Mouse (Mus musculus) heart, adult 2 months (tissue): ENCODE measurements at regions not wholly inside any gene's neighbourhood (a gene's known extent, or its start where the extent isn't known, plus 50 kb on each side); places are given as distances from the start of the nearest gene placed in this dataset.

Experiments
- DNase-seq, 2 experiments: peaks; one replicate each; pipeline ENCODE4 v3.0.0; 2021
- H3K27ac ChIP-seq: fragments of 200-600 bp; 2 replicates; pipeline ENCODE4 v1.8.1; 2022
- H3K27me3 ChIP-seq: fragments of 200-500 bp; 2 replicates; pipeline ENCODE4 v1.6.1; 2012; ENCODE audit warnings: mild to moderate bottlenecking, low read length, inconsistent platforms, mixed read lengths; ENCODE audit not compliant: control insufficient read depth, insufficient read depth
- H3K36me3 ChIP-seq: fragments of 200-500 bp; 2 replicates; pipeline ENCODE4 v1.6.1; 2012; ENCODE audit warnings: low read length, inconsistent platforms; ENCODE audit not compliant: control insufficient read depth, insufficient read depth
- H3K4me1 ChIP-seq: fragments of 200-500 bp; 2 replicates; pipeline ENCODE4 v1.6.1; 2011; ENCODE audit warnings: low read length; ENCODE audit not compliant: control insufficient read depth, insufficient read depth
- H3K4me3 ChIP-seq: fragments of 200-600 bp; 2 replicates; pipeline ENCODE4 v1.8.1; 2022
- H3K79me2 ChIP-seq: fragments of 200-500 bp; replicated peaks from 2 replicates; pipeline ENCODE4 v1.6.1; 2012; ENCODE audit warnings: mild to moderate bottlenecking, inconsistent platforms, low read length, moderate library complexity, mixed read lengths; ENCODE audit not compliant: control insufficient read depth, insufficient read depth
- H3K9ac ChIP-seq: fragments of 200-500 bp; 2 replicates; pipeline ENCODE4 v1.6.1; 2012; ENCODE audit warnings: low read depth, mild to moderate bottlenecking, control low read depth, inconsistent platforms, low read length, mixed read lengths
- CTCF ChIP-seq: fragments of 200-600 bp; IDR thresholded peaks from 2 replicates; pipeline ENCODE4 v1.8.1; 2022; ENCODE audit warnings: antibody characterized with exemption, mild to moderate bottlenecking, moderate library complexity
- EP300 ChIP-seq: fragments of 200-500 bp; IDR thresholded peaks from 2 replicates; pipeline ENCODE4 v1.6.1; 2011; ENCODE audit warnings: low read depth, low read length, control low read depth; ENCODE audit not compliant: insufficient read depth
- POLR2A ChIP-seq: fragments of 200-500 bp; IDR thresholded peaks from 2 replicates; pipeline ENCODE4 v1.6.1; 2011; ENCODE audit warnings: mild to moderate bottlenecking, low read depth, low read length, control low read depth; ENCODE audit not compliant: insufficient read depth
- WGBS: fragments of 180-500 bp; shearing (Covaris S2); methylation state at CpG from one replicate; pipeline ENCODE4 v1.1.7; 2018; 5-methylcytosine and 5-hydroxymethylcytosine counted together
- intact Hi-C: fragments of 180-260 bp; cut with DNase I; formaldehyde crosslinking; loops from one replicate; pipeline ENCODE4 v1.15.1; 2025

DNA sequence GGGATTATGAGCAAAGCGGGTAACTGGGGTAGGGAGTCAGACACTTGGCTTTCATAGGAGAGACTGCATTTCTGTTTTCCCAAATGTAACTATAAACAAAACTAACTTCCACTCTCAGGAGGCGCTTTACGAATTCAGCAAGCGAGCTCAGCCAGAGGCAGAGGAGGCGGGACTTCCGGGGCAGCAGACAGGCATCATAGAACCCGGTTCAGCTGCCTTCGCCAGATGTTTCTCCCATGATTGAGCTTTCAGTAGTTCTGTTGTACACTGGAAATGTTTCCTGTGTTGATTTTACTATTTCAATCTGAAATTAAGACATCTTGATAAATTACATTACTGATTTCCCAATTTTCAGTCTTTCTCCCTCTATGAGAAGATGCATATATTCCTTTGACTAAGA, 92.9 kb downstream of the Zfp365 start:
- Histone ChIP-seq H3K27ac (no peak overlapping the region), H3K27me3 (no peaks in the 10 kb centered on the region), H3K79me2 (no peaks in the 10 kb centered on the region), H3K9ac (no peak overlapping the region), H3K36me3 (no peaks in the 10 kb centered on the region), H3K4me1 (no peaks in the 10 kb centered on the region), H3K4me3 (no peak overlapping the region)
- TF ChIP-seq CTCF (no peak), POLR2A (no peak), EP300 (no peak)
- no peak for DNase-seq
- 77% methylated on average over 8 of the region's 8 CpGs for WGBS
- intact Hi-C loops: no loop called here

GRCm38 (mm10) chr10:67813901-67814300, 98.6 kb downstream of the Zfp365 start:
- intact Hi-C loops: no loop called here
- 70% methylated on average over 4 of the region's 4 CpGs for WGBS
- Histone ChIP-seq H3K79me2 (no peaks in the 10 kb centered on the region), H3K27me3 (no peaks in the 10 kb centered on the region), H3K4me3 (no peak overlapping the region), H3K27ac (no peak overlapping the region), H3K36me3 (no peaks in the 10 kb centered on the region), H3K4me1 (no peaks in the 10 kb centered on the region), H3K9ac (no peak overlapping the region)
- no peak for TF ChIP-seq EP300
- no peak for TF ChIP-seq POLR2A
- no peak for TF ChIP-seq CTCF
- DNase-seq: no peak

GRCm38 (mm10) chr10:67805131-67805530, 107.3 kb downstream of the Zfp365 start:
- Histone ChIP-seq H3K79me2 (no peaks in the 10 kb centered on the region), H3K4me1 (no peaks in the 10 kb centered on the region), H3K9ac (no peak overlapping the region), H3K27me3 (no peaks in the 10 kb centered on the region), H3K4me3 (no peak overlapping the region), H3K36me3 (no peaks in the 10 kb centered on the region), H3K27ac (no peak overlapping the region)
- WGBS: 23% methylated on average over 4 of the region's 4 CpGs
- peak; percentile 54 for TF ChIP-seq CTCF
- no peak for TF ChIP-seq EP300
- intact Hi-C loops: loop anchor here (2.0 kb wide), 1 partner anchor 490 kb away; no protein-coding TSS in a partner anchor
- no peak for DNase-seq

DNA sequence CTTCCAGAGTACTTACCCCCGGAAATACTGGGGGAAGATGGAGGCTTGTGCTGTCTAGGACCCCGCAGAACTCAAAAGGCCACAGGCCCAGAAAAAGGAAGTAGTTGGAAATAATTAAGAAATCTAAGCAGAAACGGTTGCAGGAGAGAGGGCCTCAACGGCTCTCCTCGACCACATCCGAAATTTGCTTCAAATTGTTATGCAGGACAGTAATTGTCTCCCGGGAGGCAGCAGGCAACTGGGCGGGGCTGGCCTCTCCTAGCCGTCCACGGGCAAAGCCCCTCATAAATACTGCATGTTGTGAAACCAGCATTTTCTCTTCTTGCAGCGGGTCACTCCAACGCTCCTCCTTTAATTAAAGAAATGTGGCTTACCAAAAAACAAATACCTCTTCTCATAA, 107.8 kb downstream of the Zfp365 start:
- H3K4me1 ChIP-seq: no peaks in the 10 kb centered on the region
- TF ChIP-seq EP300: no peak
- no peak for TF ChIP-seq POLR2A
- no peak for TF ChIP-seq CTCF
- no peak for DNase-seq
- no peak overlapping the region for H3K9ac ChIP-seq
- intact Hi-C loops: loop anchor here (2.0 kb wide), 1 partner anchor 490 kb away; no protein-coding TSS in a partner anchor
- no peaks in the 10 kb centered on the region for H3K79me2 ChIP-seq
- no peak overlapping the region for H3K27ac ChIP-seq
- H3K36me3 ChIP-seq: no peaks in the 10 kb centered on the region
- H3K27me3 ChIP-seq: no peaks in the 10 kb centered on the region
- WGBS: 74% methylated on average over 12 of the region's 12 CpGs
- no peak overlapping the region for H3K4me3 ChIP-seq

DNA sequence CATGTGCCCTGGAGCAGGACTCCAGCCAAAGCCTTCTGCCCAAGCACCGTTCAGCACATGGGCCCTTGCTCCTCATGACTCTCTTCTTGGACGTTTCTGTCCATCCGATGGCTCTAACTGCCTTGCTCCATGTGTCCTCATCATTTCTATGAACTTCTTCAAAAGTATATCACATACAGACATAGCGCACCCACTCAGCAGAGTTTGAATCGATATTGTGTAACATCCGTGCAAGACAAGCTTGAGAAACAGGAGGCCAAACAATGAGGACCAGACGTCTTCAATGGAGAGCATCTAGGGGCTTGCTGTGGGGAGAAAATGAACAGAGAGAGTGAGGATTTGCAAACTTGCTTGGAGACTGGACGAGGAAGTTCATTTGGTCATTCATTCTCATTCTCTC, 110.3 kb downstream of the Zfp365 start:
- Histone ChIP-seq H3K27me3 (no peaks in the 10 kb centered on the region), H3K4me1 (no peaks in the 10 kb centered on the region), H3K27ac (no peak overlapping the region), H3K4me3 (no peak overlapping the region), H3K79me2 (no peaks in the 10 kb centered on the region), H3K36me3 (no peaks in the 10 kb centered on the region), H3K9ac (no peak overlapping the region)
- 83% methylated on average over 8 of the region's 8 CpGs for WGBS
- DNase-seq: no peak
- intact Hi-C loops: no loop called here
- TF ChIP-seq POLR2A: no peak
- no peak for TF ChIP-seq EP300
- TF ChIP-seq CTCF: no peak

- no peak for TF ChIP-seq CTCF
- TF ChIP-seq EP300: no peak
- no peak for TF ChIP-seq POLR2A
- H3K4me1 ChIP-seq: no peaks in the 10 kb centered on the region
- no peak overlapping the region for H3K27ac ChIP-seq
- H3K4me3 ChIP-seq: no peak overlapping the region
- H3K79me2 ChIP-seq: no peaks in the 10 kb centered on the region
- H3K36me3 ChIP-seq: no peaks in the 10 kb centered on the region
- intact Hi-C loops: no loop called here
- DNase-seq: no peak
- no peaks in the 10 kb centered on the region for H3K27me3 ChIP-seq
- H3K9ac ChIP-seq: no peak overlapping the region
- WGBS: 93% methylated on average over 1 of the region's 1 CpGs
These were observed 110.8 kb downstream of the Zfp365 start for GRCm38 (mm10) chr10:67801619-67802018.
